Mouse (Mus musculus) bone marrow, adult 2 months (tissue): ENCODE measurements around the gene 4930556J24Rik.

ENCODE experiments used
- CTCF ChIP-seq: fragments of 200-500 bp; IDR thresholded peaks from 2 replicates; pipeline ENCODE4 v1.5.1; 2011; ENCODE audit warnings: low read length, control low read depth; ENCODE audit not compliant: control insufficient read depth, insufficient read depth
- POLR2A ChIP-seq: fragments of 200-500 bp; IDR thresholded peaks from 2 replicates; pipeline ENCODE4 v1.6.1; 2011; ENCODE audit warnings: low read depth, mild to moderate bottlenecking, control low read depth, low read length, borderline replicate concordance; ENCODE audit not compliant: control insufficient read depth

GRCm38 (mm10) chr11:3895933-3896332 lies 80.6 kb downstream of the 4930556J24Rik start:
- TF ChIP-seq POLR2A (no peak), CTCF (no peak)
